Mouse (Mus musculus) forebrain, embryonic 11.5 days (tissue): Measurements from ENCODE around the gene Pold2. TPM values are rescaled to one million over a fixed set of nuclear protein-coding genes. Genes with fewer than 3 reads are reported as not detected.

Source experiments
- ATAC-seq: fragments of 200-750 bp; cut with Nextera tagmentation; replicated peaks from 2 replicates; pipeline ENCODE4 v1.8.0; 2017; ENCODE audit warnings: moderate TSS enrichment; ENCODE audit not compliant: low FRiP score
- DNase-seq: peaks from one replicate; pipeline ENCODE4 v3.0.0-alpha.2; 2017; ENCODE audit warnings: low spot score
- H3K27ac ChIP-seq: fragments of 300-500 bp; sonication (generic); 2 replicates; pipeline ENCODE4 v1.5.1; 2014; ENCODE audit warnings: low read depth, low read length
- H3K27me3 ChIP-seq: fragments of 300-500 bp; sonication (generic); 2 replicates; pipeline ENCODE4 v1.6.1; 2014; ENCODE audit warnings: mild to moderate bottlenecking, low read length, mixed read lengths; ENCODE audit not compliant: control insufficient read depth, insufficient read depth
- H3K36me3 ChIP-seq: fragments of 300-500 bp; sonication (generic); 2 replicates; pipeline ENCODE4 v1.6.1; 2014; ENCODE audit warnings: mild to moderate bottlenecking, low read length, moderate library complexity, mixed read lengths; ENCODE audit not compliant: control insufficient read depth, insufficient read depth
- H3K4me1 ChIP-seq: fragments of 300-500 bp; sonication (generic); replicated peaks from 2 replicates; pipeline ENCODE4 v1.6.1; 2014; ENCODE audit warnings: low read length, mixed read lengths; ENCODE audit not compliant: control insufficient read depth, insufficient read depth
- H3K4me2 ChIP-seq: fragments of 300-500 bp; sonication (generic); 2 replicates; pipeline ENCODE4 v1.6.1; 2014; ENCODE audit warnings: low read depth, mild to moderate bottlenecking, low read length, moderate library complexity, mixed read lengths; ENCODE audit not compliant: severe bottlenecking
- H3K4me3 ChIP-seq: fragments of 300-500 bp; sonication (generic); 2 replicates; pipeline ENCODE4 v1.5.1; 2014; ENCODE audit warnings: low read depth, low read length
- H3K9ac ChIP-seq: fragments of 300-500 bp; sonication (generic); 2 replicates; pipeline ENCODE4 v1.6.1; 2014; ENCODE audit warnings: low read length
- H3K9me3 ChIP-seq: fragments of 300-500 bp; sonication (generic); 2 replicates; pipeline ENCODE4 v1.6.1; 2016; ENCODE audit warnings: low read length, mixed read lengths; ENCODE audit not compliant: control insufficient read depth
- WGBS: fragments of 180-500 bp; shearing (Covaris S2); extraction: QIAGEN DNeasy Blood & Tissue Kit; methylation state at CpG from one replicate; pipeline ENCODE4 v1.1.7; 2014; 5-methylcytosine and 5-hydroxymethylcytosine counted together
- polyA plus RNA-seq: library from polyadenylated mRNA; unstranded; fragments of >200 nt; fragmentation: Nextera tagmentation; extraction: Ambion mirVana; gene quantifications from 2 replicates; pipeline ENCODE4 v1.2.1, GENCODE M21; 2014

The Pold2 gene
- polyA plus RNA-seq, 1 experiment from 2014 or later: 130 TPM

DNA sequence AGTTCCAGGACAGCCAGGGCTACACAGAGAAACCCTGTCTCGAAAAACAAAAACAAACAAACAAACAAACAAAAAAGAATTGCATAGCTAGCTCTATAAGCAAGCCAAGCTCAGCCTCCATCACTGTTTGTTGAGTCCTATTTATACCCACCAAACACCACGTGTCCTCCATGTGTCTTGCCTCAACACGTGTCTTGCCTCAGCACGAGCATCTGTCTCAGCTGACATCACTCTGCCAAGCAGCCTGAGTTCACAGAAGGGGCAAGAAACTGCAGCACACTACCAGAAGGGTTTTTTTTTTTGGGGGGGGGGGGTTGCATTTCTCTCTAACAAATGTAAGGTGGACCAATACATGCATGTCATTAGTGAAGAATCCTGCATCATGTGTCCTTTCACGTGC, 27.6 kb downstream of the Pold2 start:
- WGBS: 77% methylated on average over 5 of the region's 5 CpGs
- H3K4me2 ChIP-seq: no peak overlapping the region

DNA sequence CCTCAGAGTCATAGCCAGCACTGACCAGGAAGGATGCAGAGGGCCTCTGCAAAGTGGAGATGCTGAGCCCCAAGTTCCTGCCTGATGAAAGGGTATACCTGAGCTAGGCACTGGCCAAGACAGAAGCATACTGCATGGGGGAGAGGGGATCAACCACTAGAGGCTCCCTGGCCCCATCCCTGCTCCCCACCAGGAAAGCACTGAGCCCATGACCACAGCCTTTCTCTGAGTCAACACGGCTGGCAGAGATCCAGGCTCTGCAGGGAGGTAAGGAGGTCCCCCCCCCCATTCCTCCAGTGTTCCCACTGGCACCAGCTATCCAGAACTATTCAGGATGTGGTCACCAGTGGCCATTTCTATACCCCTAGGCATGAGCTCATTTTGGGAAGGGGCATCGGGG, 28.8 kb downstream of the Pold2 start:
- Histone ChIP-seq H3K9me3 (no peaks in the 10 kb centered on the region), H3K4me2 (no peak overlapping the region), H3K4me3 (no peak overlapping the region), H3K27me3 (no peaks in the 10 kb centered on the region), H3K9ac (no peak overlapping the region), H3K27ac (no peak overlapping the region), H3K4me1 (no peaks in the 10 kb centered on the region), H3K36me3 (no peaks in the 10 kb centered on the region)
- 83% methylated on average over 2 of the region's 2 CpGs for WGBS
- ATAC-seq (no peak), DNase-seq (no peak)

More for the DNA sequence above, 27.6 kb downstream of the Pold2 start:
- H3K4me1 ChIP-seq: no peaks in the 10 kb centered on the region
- H3K27me3 ChIP-seq: no peaks in the 10 kb centered on the region
- no peak overlapping the region for H3K9ac ChIP-seq
- no peak for ATAC-seq
- no peak for DNase-seq
- no peak overlapping the region for H3K4me3 ChIP-seq
- H3K36me3 ChIP-seq: no peaks in the 10 kb centered on the region
- no peak overlapping the region for H3K27ac ChIP-seq
- no peaks in the 10 kb centered on the region for H3K9me3 ChIP-seq

DNA sequence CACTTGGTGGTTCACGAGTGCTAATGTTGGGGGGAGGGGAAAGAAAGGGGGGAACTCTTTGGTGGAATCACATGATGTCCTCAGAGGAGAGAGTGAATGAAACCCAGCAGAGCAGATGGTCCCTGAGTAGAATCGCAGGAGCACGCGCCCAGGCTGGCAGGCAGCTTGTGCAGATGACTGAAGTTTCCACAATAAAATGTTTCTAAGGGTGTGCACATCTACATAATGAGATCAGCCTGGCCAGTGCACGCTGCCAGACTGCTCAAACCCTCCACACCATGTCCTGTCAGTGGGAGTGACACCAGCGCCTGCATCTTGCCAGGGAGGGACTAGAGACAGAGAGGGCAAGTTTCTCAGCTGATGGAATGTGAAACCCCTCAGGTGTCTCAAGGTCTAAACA, 29.4 kb downstream of the Pold2 start:
- ATAC-seq (no peak), DNase-seq (no peak)
- no peaks in the 10 kb centered on the region for H3K4me1 ChIP-seq
- no peak overlapping the region for H3K4me3 ChIP-seq
- H3K36me3 ChIP-seq: no peaks in the 10 kb centered on the region
- H3K4me2 ChIP-seq: no peak overlapping the region
- WGBS: 59% methylated on average over 6 of the region's 6 CpGs
- H3K27ac ChIP-seq: no peak overlapping the region
- no peaks in the 10 kb centered on the region for H3K9me3 ChIP-seq
- H3K27me3 ChIP-seq: no peaks in the 10 kb centered on the region
- H3K9ac ChIP-seq: no peak overlapping the region

DNA sequence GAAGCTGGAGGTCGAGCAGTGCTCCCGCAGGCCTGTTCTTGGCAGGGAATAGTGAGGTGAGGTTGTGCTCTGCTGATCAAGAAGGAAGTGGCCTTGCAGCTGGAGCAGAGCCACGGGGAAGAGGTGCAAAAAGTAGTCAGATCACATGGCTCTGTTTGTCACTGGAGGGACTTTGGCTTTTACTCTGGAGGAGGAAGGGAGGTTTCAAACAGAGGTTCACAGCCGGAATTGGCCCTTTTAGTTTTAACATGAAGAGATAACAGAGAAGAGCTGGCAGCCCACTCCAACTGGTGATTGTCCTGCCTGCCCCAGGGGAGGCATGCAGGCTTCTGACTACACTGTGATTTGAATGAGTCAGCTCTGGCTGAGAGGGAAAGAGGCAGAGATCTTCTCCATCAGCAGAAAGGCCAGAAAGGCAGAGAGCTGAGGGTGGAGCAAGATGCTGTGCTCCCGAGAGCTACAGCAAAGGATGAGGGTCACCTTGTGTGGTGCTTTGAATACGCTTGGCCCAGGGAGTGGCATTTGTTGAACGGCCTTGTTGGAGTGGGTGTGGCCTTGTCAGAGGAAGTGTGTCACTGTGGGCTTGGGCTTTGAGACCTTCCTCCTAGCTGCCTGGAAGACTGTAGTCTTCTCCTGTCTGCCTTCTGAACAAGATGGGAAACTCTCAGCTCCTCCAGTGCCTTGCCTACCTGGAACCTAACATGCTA, 31.3 kb downstream of the Pold2 start:
- ATAC-seq: no peak
- H3K4me2 ChIP-seq: no peak overlapping the region

DNA sequence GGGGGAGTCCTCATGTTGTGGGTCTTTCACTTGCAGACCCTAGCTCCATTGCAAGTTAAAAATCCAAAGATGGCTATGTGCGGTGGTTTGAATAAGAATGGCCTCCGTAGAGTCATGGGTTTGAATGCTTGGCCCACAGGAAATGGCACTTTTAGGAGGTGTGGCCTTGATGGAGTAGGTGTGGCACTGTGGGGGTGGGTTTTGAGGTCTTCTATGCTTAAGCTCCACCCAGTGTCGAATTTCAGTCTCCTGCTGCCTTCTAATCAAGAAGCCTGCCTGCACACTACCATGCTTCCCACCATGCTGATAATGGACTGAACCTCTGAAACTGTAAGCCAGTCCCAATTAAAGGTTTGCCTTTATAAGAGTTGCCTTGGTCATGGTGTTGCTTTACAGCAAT, 35.0 kb downstream of the Pold2 start:
- H3K27ac ChIP-seq: no peak overlapping the region
- H3K27me3 ChIP-seq: no peaks in the 10 kb centered on the region
- ATAC-seq (no peak), DNase-seq (peak; percentile 11)
- H3K4me1 ChIP-seq: no peaks in the 10 kb centered on the region
- no peak overlapping the region for H3K4me2 ChIP-seq
- no peak overlapping the region for H3K9ac ChIP-seq
- no peaks in the 10 kb centered on the region for H3K9me3 ChIP-seq
- no peaks in the 10 kb centered on the region for H3K36me3 ChIP-seq
- WGBS: 85% methylated on average over 3 of the region's 3 CpGs
- no peak overlapping the region for H3K4me3 ChIP-seq

More for the DNA sequence above, 31.3 kb downstream of the Pold2 start:
- no peaks in the 10 kb centered on the region for H3K9me3 ChIP-seq
- no peak overlapping the region for H3K4me3 ChIP-seq
- WGBS: 80% methylated on average over 7 of the region's 7 CpGs
- no peak overlapping the region for H3K9ac ChIP-seq
- H3K27me3 ChIP-seq: no peaks in the 10 kb centered on the region
- no peak overlapping the region for H3K27ac ChIP-seq
- H3K36me3 ChIP-seq: no peaks in the 10 kb centered on the region
- no peaks in the 10 kb centered on the region for H3K4me1 ChIP-seq
- no peak for DNase-seq

DNA sequence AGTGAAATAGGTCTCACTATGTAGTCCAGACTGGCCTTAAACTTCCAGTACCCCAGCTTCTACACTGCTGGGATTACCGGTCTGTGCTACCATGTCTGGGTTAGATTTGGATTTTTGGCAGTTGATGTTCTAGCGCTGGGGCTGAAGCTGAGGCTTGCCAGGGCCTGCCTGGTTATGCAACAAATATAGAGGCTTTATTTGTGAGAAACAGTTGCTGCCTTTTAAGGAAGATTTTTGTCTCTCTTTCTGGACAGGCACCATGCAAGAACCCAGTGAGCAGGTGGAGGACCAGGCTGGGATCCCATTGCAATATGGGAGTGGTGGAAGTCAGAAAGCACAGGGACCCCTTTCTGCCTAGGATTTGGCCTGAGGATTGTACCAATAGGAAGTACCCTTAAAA, 36.3 kb downstream of the Pold2 start:
- no peaks in the 10 kb centered on the region for H3K27me3 ChIP-seq
- 92% methylated on average over 2 of the region's 2 CpGs for WGBS
- no peak overlapping the region for H3K9ac ChIP-seq
- peak; percentile 41 for DNase-seq
- no peak overlapping the region for H3K27ac ChIP-seq
- H3K4me3 ChIP-seq: no peak overlapping the region
- H3K36me3 ChIP-seq: no peaks in the 10 kb centered on the region
- no peaks in the 10 kb centered on the region for H3K4me1 ChIP-seq
- no peaks in the 10 kb centered on the region for H3K9me3 ChIP-seq
- ATAC-seq: no peak
- H3K4me2 ChIP-seq: no peak overlapping the region

DNA sequence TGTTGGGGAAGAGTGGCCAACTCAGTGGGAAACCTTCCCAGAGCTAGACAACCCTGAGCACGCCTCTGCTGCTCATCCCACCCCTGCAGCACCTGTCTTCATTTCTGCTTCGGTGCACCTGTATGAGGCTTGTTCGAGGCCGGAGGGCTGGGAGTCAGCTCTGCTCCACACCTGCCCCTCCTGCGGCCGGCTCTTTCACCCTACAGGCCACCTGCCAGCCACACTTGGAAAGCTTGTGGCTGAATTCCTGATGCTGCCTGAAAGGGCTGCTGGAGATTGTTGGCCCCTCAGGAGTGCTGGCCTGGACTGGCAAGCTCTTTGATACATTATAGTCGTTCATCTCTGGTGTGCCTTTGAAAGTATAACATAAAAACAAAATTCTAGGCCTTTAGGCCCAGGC, 37.7 kb downstream of the Pold2 start:
- H3K36me3 ChIP-seq: no peaks in the 10 kb centered on the region
- H3K4me1 ChIP-seq: 0 out of 2 replicates have a peak, but pooled peaks cover 1% of the 10 kb centered on the region
- H3K27ac ChIP-seq: no peak overlapping the region
- no peak overlapping the region for H3K4me3 ChIP-seq
- no peaks in the 10 kb centered on the region for H3K27me3 ChIP-seq
- DNase-seq: peak; percentile 48
- WGBS: 83% methylated on average over 7 of the region's 7 CpGs
- H3K9me3 ChIP-seq: no peaks in the 10 kb centered on the region
- ATAC-seq: no peak
- no peak overlapping the region for H3K4me2 ChIP-seq
- H3K9ac ChIP-seq: no peak overlapping the region

DNA sequence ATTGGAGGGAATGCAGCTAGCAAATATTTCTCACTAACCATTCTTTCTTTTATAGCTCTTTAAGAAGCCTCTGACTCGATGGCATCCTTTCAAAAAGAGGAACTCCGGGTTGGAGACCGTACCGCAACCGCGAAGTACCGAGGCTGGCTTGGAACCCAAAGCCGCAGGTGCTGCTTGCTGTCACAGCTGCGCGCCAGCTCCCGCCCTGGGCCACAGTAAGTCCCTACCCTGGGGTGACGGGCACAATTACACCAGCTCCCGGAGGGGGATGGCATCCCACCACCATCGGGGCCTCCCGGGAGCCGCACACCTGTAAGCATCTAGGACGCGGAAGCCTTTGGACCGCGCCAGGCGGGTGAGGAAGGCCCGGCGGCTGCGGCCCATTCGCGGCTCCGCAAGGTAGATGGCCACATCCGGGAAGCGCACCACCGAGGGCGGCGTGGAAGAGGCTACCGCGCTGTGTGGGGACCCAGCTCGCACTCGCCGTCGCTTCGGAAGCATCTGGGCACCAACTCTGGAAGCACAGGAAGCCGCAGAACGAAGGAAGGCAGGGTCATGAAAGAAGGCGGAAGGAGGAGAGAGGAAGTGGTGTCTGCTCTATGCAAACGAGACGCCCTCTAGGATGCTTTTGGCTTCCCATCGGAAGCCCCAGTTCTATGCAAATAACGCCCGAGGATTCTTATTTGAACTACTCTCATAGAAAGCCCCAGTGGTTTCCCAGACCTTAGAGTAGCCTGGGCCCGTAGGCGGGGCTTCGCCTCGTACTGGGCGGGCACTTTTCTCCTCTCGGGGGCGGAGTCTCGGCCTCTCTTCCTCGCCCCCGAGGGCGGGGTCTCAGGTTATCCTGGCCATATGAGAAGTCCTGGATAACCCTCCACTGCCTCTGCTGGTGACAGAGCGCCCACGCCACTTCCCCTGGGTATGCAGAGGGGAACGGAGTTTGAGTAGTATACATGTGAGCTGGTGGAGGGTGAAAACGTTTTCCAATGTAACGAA, 40.5 kb downstream of the Pold2 start, which contains the start of gene Polm:
TSS of gene Polm (minus strand) at position 766 of the 996 bp plus-strand sequence.
- H3K9me3 ChIP-seq: no peaks in the 10 kb centered on the region
- H3K4me3 ChIP-seq: peak within 1 kb of the TSS; percentile 63
- DNase-seq (peak; percentile 95), ATAC-seq (peak; percentile 97)
- H3K9ac ChIP-seq: peak within 1 kb of the TSS; percentile 68
- no peak within 1 kb of the TSS for H3K27ac ChIP-seq
- H3K4me1 ChIP-seq: 0 out of 2 replicates have a peak, but pooled peaks cover 1% of the 10 kb centered on the region
- under 1% methylated on average over 62 of the region's 63 CpGs for WGBS
- peak within 1 kb of the TSS; percentile 84 for H3K4me2 ChIP-seq
- H3K27me3 ChIP-seq: no peaks in the 10 kb centered on the region
- H3K36me3 ChIP-seq: no peaks in the 10 kb centered on the region
